Mouse (Mus musculus) brain, embryonic 14.5 days (tissue): ENCODE measurements at regions not wholly inside any gene's neighbourhood (a gene's known extent, or its start where the extent isn't known, plus 50 kb on each side); places are given as distances from the start of the nearest gene placed in this dataset.

ENCODE experiments used
- CTCF ChIP-seq: fragments of 200-500 bp; IDR thresholded peaks from 2 replicates; pipeline ENCODE4 v1.5.1; 2012; ENCODE audit warnings: inconsistent platforms, mild to moderate bottlenecking, moderate library complexity, borderline replicate concordance; ENCODE audit not compliant: insufficient read depth, insufficient read length; ENCODE audit errors: extremely low read depth
- POLR2A ChIP-seq: fragments of 200-500 bp; IDR thresholded peaks from 2 replicates; pipeline ENCODE4 v1.6.1; 2012; ENCODE audit warnings: mild to moderate bottlenecking, inconsistent platforms, borderline replicate concordance; ENCODE audit not compliant: poor library complexity, insufficient read depth, insufficient read length, severe bottlenecking; ENCODE audit errors: extremely low read depth

- no peak for TF ChIP-seq POLR2A
- TF ChIP-seq CTCF, result no peak
Observed at GRCm38 (mm10) chr2:128377176-128377575, 213.8 kb upstream of the Spdye4c start.
